Mouse (Mus musculus) adrenal gland, adult 2 months (tissue): ENCODE results near the gene Hddc2. TPM values are rescaled to one million over a fixed set of nuclear protein-coding genes. Genes with fewer than 3 reads are reported as not detected.
A peak's percentile ranks its signal among the peaks of the same experiment; 100 is the strongest.

Experiments used
- DNase-seq: peaks from one replicate; pipeline ENCODE4 v3.0.0; 2021
- long read RNA-seq: library from polyadenylated mRNA; stranded (forward); transcript quantifications from one replicate; pipeline ENCODE4 v2.0.0, GENCODE M21; 2021
- polyA plus RNA-seq: library from polyadenylated mRNA; depleted of rRNA; stranded (reverse); fragments of >200 nt; gene quantifications from 2 replicates; pipeline ENCODE4 v1.2.3, GENCODE M21; 2012; rRNA removed
- total RNA-seq, 2 experiments: library from RNA; stranded (reverse); gene quantifications; 2 replicates each; pipeline ENCODE4 v1.2.3; 2021

Gene Hddc2
- total RNA-seq = 10 to 100 TPM; 32.9 to 37.3 TPM
- 3.6 and 3.7 TPM in 2 replicates for polyA plus RNA-seq
- long read RNA-seq, transcript Hddc2-201 (6 exons, 858 nt) = major isoform, 11 of 11 reads
- long read RNA-seq, partial matches to known transcripts = 0 of 11 reads
- long read RNA-seq, other reads (novel, unspliced or antisense) = 0 of 11 reads

DNA sequence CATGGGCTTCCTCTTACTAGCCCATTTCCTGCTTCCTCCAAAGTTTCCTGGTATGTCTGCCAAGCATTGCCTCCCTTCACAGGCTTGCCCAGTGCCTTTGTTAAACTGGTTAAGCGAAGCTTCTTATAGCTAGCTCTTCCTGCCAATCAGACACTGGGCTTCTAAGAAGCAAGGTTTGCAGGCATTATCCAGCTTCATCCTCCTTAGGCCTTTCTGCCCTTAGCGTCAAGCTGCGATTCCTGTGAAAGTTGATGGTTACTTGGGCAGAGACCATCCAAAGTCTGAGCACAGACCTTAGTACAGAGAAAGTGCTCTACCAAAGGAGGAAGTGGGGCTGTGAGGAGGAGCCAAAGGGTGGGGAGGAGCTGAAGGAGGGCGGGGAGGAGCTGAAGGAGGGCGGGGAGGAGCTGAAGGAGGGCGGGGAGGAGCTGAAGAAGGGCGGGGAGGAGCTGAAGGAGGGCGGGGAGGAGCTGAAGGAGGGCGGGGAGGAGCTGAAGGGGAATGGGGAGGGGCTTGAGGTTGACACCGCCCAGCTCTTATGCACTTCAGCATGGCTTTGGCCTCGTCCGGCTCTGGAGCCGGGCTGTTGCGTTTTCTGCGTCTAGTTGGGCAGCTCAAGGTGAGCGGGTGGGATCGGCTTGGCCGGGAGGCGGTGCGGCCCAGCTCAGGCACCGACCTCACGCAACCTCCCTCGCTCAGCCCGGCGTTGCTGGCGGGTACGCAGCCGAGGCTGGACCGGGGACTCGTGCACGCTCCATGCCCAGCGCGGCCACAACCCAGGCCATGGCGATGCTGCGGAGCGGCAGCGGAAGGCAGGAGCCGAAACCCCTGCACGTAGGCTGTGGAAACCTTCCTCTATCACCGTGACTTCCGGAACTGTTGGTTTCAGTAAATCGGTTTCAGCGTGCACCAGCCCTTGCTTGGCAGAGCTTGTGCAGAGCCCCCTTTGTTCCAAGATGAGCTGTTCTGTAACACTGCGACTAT is at the start of gene Hddc2:
Hddc2 (plus strand) TSS at position 519 of the 984 bp plus-strand sequence.
- peak; percentile 87 for DNase-seq

- DNase-seq = no peak
Observed at GRCm38 (mm10) chr10:31272738-31273137, 40.4 kb upstream of the Hddc2 start.

DNA sequence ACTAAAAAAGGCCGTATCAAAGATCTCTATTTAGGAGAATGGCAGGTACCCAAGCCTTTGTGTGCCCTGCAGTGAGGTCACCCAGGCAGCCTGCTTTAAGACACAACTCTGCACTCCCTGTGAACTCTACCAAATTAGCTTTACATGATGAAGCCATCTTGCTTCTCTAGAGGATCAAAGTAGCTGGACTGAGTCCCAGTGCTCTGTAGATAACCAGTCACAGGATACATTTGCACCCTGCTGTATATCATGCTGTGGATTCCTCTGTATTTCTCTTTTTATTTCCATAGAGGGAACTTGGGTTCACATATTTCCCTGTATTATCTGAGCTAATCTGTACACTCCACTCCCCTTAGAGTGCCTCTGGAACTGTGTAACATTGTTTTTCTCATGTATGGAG is 40.0 kb upstream of the Hddc2 start:
- DNase-seq = no peak

DNA sequence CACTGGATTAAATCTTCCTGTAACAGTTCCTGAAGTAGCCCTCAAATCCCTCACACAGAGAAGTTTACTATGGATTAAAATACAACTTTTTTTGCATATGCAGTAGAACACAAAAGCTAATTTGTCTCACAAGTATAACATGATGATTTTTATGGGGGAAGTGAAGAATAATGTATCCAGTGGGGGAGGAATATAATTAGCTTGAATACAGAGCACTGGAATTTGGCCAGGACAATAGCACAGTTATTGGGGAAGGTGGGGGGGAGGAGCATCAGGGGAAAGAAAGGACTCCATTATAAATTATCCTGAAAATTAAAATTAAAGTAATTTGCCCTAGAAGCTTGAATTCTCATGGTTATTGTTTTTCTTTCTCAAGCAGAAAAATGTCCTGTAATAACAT is 25.4 kb upstream of the Hddc2 start:
- DNase-seq = no peak

DNA sequence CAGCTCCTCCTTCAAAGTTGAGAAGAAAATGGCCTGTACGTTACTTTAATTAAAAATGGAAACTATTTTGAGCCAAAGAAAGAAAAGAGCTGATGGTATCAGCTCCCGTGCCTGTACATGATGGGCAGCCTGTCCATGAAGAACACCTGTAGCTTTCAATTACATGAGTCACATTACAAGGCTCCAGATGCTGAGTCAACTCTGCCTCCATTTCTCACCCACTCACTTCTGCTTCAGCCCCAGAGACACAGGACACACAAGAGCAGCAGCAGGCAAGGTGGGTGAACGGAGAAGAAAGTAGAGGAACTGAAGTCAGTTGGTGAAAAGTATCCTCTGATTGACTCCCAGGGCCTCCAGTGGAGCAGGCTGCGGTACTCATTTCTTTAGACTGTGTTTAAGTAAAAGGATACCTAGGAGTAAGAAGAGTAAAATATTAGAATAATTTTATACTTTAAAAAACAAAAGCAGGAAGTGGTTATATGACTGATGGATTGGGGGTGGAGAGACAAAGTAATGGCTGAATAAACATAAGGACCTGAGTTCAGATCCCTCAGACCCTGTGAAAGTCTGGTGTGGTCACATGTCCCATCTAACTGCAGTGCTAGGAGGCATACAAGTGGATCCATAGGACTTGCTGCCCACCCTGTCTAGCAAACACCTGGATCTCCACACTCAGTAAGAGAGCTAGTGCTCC is 24.3 kb upstream of the Hddc2 start:
- DNase-seq = no peak

- no peak for DNase-seq
Observed at GRCm38 (mm10) chr10:31295705-31296104, 17.5 kb upstream of the Hddc2 start.

DNA sequence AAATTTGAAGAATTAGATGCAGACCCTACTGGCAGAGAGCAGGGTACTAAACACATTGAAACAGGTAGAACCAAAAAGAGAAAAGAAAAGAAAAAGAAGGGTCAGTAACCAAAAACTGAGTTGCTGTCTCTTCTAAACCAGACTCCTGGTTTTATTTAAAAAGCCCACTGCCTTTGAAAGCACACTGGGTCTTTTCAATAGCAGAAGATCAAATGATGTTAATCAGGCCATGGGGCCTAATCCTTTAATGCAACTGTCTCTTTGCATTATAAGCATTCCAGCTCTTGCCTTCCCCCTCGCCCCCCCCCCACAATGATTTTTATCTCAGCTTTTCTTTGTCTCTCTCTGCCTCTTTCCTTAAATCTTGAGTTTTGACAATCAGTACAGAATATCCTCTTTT is 16.7 kb upstream of the Hddc2 start:
- no peak for DNase-seq

DNA sequence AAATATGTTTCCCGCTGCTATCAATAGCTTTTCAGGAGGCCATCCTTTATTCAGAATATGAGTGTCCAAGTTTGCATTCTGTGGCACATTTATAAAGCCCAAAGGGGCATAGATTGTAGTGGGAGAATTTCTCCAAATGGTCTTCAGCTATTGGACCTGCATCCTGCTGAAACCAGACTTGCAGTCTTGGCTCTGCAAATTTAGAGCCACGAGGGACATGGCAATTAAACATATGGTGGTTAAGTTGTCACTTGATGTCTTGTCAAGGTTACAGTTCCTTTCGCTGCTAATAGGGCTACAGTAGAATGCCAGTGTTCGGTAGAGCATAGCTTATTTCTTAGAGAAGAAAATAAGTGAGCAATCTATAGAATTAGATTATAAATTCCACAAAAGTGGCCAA is 16.1 kb upstream of the Hddc2 start:
- no peak for DNase-seq

GRCm38 (mm10) chr10:31298263-31298662 is 14.9 kb upstream of the Hddc2 start:
- no peak for DNase-seq

- DNase-seq = peak; percentile 51
Observed at GRCm38 (mm10) chr10:31298921-31299574, 14.1 kb upstream of the Hddc2 start.

GRCm38 (mm10) chr10:31300292-31300691 is 12.9 kb upstream of the Hddc2 start:
- no peak for DNase-seq

DNA sequence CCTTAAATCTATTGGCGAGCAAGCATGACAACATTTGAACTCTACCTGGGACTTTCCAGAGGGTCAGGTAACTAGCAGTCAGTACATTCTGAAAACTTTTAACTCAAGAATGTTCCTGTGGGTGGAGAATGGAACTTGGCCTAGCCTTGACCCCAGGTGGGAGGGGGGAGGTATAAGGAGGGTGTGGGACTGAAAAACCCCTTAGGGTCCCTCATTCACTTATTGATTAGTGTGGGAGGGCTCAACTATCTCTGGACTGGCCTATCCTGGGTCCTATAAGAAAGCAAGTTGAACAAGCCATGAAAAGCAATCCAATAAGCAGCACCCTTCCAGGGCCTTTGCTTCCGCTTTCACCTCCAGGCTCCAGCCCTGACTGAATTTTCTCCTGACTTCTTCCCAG is 9.7 kb upstream of the Hddc2 start:
- no peak for DNase-seq

DNA sequence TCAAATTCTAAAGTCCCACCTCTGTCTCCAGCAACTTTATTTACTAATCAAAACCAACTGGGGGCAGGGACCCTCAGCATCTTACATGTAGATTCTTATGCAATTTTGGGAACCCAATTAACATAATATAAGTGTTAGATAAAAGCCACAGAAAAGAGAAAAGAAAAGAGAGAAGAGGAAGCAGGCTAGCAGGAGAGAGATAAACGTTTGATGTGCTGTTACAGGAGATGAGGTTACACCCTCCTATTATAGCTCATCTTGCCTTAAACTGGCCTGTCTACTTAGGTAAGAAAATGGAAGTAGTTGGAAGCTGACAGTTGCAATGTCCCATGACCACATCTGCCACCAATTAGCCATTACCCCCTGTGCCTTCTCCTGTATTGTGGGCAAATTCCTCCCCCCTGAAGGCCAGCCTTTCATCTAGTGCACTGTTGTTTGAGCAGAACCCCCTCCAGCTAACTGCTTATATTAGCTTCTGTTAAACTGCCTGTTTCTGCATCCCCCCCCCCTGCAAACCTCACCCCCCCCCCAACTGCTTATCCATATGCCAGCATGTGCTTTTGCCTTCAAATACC is 6.1 kb upstream of the Hddc2 start:
- DNase-seq = no peak

DNA sequence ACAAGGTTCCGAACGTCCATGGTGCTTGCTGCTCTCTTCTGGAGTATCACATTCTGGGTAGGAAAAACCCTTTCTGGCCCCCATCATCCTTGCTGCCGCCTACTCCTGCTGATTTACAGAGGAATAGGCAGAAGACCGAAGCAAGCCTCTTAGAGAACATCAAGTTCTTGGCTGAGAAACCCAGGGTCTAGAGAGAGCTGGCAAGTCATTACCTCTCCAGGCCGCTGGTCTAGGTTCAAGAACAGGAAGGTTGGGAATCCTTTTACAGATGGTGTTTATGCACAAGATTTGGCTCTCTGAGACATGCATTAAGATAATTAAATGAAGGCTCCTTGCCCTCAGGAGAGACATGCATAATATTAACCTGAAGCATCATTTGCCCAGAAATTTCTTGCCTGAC is 5.3 kb downstream of the Hddc2 start:
- DNase-seq = no peak

DNA sequence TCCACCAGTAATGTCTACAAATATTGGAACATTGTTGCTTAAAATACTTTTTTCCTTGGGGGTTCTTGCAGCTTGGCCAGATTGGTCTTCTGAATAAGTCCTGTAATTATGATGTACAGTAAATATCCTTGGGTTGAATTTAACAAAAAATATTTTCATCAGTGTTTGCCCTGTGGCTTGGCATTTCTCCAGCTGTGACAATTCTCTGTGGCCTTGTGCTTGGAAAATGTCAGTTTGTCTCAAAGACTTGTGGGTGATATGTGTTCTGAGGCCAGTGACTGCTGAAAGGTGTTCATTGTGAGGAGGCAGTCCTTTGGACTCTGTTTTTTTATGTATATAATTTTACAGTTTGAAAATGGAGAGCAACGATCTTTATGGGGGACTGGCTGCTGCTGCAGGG is 16.3 kb downstream of the Hddc2 start:
- DNase-seq = peak; percentile 83

DNA sequence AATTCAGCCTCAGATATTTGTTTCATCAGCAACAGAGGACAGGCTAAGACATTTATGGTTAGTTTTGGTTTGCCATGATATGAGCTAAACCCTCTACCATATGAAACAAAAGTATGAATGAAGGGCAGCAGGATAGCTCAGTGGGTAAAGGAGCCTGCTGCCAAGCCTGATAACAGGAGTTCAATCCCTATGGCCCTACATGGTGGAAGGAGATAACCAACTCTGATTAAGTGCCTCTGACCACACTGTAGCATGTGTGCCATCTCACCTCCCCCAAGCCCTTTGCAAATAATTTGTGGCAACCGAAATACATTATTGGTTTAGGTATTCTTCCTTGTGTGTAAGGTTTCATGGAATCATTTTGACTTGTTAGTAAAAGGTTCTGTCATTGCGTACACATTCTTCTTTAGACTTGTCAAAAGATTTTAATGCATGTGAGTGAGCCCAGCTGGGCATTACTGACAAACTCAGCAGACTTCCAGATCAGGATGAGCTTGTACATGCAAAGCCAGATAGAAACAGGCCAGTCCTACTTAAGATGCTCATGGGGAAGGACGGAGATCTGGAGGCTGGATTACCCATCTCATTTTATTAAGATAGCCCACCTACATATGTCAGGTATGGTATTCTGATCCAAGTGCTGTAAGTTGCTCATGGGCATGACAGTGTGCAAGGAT is 17.2 kb downstream of the Hddc2 start:
- DNase-seq = no peak

GRCm38 (mm10) chr10:31331225-31331775 is 18.1 kb downstream of the Hddc2 start:
- peak; percentile 48 for DNase-seq

GRCm38 (mm10) chr10:31336432-31336831 is 23.2 kb downstream of the Hddc2 start:
- no peak for DNase-seq

DNA sequence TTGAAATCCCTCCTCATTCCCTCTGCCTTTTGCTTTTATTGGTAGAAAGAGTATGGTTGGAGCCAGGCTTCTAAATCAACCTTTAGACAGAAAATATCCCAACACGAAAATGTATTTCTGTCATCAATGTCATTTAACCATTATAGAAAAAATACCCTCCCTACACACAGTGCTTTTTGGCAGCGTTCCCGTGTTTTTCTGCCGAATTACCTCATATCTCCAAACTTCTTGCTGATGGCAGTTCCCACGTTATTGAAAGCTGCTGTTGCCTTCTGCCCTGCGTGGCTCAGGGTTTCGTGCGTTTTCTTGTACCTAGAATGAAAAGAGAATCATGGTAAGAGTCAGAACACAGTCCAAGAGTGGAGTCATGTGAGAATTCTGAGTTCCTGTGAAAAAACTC is 33.2 kb downstream of the Hddc2 start:
- peak; percentile 23 for DNase-seq

DNA sequence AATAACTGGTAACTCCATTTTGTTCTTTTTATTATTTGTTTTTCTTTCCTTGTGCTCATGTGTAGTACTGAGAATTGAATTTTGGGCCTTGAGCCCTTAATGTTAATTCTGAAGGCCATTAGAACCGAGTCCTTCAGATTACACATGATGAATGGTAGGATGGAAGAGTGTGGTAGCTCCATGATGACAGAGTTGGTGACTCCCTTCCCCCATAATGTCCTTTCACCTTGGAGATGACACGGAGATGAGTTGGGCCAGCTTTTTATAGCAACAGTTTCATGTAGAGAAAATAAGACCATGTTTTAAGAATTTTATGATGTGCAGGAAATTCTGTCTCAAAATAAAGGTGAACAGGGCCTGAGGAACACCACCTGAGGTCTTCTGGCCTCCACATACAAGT is 37.9 kb downstream of the Hddc2 start:
- DNase-seq = peak; percentile 69

DNA sequence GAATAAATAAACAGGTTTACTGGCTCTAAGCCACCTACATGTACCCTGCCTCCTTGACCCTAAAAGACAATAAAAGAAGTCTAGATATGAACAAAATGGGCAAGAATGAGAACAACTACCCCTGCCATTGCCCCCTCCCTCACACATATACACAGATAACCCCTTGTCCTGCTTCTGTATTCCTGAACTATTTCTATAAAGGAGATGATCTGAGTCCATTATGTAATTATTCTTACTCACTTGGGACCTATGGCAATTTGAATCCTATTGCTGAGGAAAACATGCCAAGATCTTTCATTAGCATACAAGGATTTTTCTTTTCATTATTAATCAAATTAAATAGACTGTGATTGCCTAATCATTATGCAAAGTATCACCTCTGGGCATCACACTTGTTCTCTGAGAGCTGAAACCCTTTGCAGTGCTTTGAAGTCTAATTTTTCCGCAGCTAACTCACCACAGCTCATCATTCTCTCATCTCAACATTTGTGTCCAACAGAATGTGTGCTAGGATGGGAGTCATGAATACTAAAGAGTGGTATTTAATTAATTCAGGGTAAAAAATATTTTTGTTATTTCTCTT is 39.8 kb downstream of the Hddc2 start:
- DNase-seq = no peak
